Mouse (Mus musculus) kidney, postnatal 0 days (tissue): ENCODE results near the gene Hectd1. TPM values are rescaled to one million over a fixed set of nuclear protein-coding genes. Genes with fewer than 3 reads are reported as not detected.
A peak's percentile ranks its signal among the peaks of the same experiment; 100 is the strongest.

Experiments
- ATAC-seq: fragments of 200-750 bp; cut with Nextera tagmentation; replicated peaks from 2 replicates; pipeline ENCODE4 v1.8.0; 2017; ENCODE audit warnings: low read depth, moderate number of reproducible peaks, moderate TSS enrichment, moderate library complexity; ENCODE audit not compliant: low FRiP score
- DNase-seq: peaks from one replicate; pipeline ENCODE4 v3.0.0-alpha.2; 2016; ENCODE audit warnings: low spot score
- H3K27ac ChIP-seq: fragments of 300-500 bp; sonication (generic); 2 replicates; pipeline ENCODE4 v1.5.1; 2014; ENCODE audit warnings: mild to moderate bottlenecking
- H3K27me3 ChIP-seq: fragments of 300-500 bp; sonication (generic); 2 replicates; pipeline ENCODE4 v1.6.1; 2014; ENCODE audit warnings: low read length, mixed read lengths; ENCODE audit not compliant: insufficient read depth
- H3K36me3 ChIP-seq: fragments of 300-500 bp; sonication (generic); 2 replicates; pipeline ENCODE4 v1.6.1; 2014; ENCODE audit warnings: low read length, mixed read lengths; ENCODE audit not compliant: insufficient read depth
- H3K4me1 ChIP-seq: fragments of 300-500 bp; sonication (generic); replicated peaks from 2 replicates; pipeline ENCODE4 v1.6.1; 2014; ENCODE audit warnings: antibody characterized with exemption, low read length, mixed read lengths; ENCODE audit not compliant: insufficient read depth
- H3K4me2 ChIP-seq: fragments of 300-500 bp; sonication (generic); 2 replicates; pipeline ENCODE4 v1.6.1; 2014; ENCODE audit warnings: mild to moderate bottlenecking, low read length, moderate library complexity, mixed read lengths
- H3K4me3 ChIP-seq: fragments of 300-500 bp; sonication (generic); replicated peaks from 2 replicates; pipeline ENCODE4 v1.5.1; 2014; ENCODE audit warnings: low read depth, low read length
- H3K9ac ChIP-seq: fragments of 300-500 bp; sonication (generic); 2 replicates; pipeline ENCODE4 v1.6.1; 2014; ENCODE audit warnings: low read depth, low read length
- H3K9me3 ChIP-seq: fragments of 300-500 bp; sonication (generic); replicated peaks from 2 replicates; pipeline ENCODE4 v1.6.1; 2016; ENCODE audit warnings: low read length, inconsistent platforms, mixed read lengths
- CTCF ChIP-seq: IDR thresholded peaks from 2 replicates; pipeline ENCODE4 v1.5.1; 2016; ENCODE audit warnings: antibody characterized with exemption, low read depth, mild to moderate bottlenecking, moderate library complexity
- WGBS: fragments of 180-500 bp; shearing (Covaris S2); extraction: QIAGEN DNeasy Blood & Tissue Kit; methylation state at CpG from one replicate; pipeline ENCODE4 v1.1.7; 2014; 5-methylcytosine and 5-hydroxymethylcytosine counted together
- polyA plus RNA-seq: library from polyadenylated mRNA; unstranded; fragments of >200 nt; fragmentation: Nextera tagmentation; extraction: Ambion mirVana; gene quantifications from 2 replicates; pipeline ENCODE4 v1.2.1, GENCODE M21; 2015

The Hectd1 gene
- polyA plus RNA-seq, 1 experiment from 2014 or later = 28.1 TPM

DNA sequence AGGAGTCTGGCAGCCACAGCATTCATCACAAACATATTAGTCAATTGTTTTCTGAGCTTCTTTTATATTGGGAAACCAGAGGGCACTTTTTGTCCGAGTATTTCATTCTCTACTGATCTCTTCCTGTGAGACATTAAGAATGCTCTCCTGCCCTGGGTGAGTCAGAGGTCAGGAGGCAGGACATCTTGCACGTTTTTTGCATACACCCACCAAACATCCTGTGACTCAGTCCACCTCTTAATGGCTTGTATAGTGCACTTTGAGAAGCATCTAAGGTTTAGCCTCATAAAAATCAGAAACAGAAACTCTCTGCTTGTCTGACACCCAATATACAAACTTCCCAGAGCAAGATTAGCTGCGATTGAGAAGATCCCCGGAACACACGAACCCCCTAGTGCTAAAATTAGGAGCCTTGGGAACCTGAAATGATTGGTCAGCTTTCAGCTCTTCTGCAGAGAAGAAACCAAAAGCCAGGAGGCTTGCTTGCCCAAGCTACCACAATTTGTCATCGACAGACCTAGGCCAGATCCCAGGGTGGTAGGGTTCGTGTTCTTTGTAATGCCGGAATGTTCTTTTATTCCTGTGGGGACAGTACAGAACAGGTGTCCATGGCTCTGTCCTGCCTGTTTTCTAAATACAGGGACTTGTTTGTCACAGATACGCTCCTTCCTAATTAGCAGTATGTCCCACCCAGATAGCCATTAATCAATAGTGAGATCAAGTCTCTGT, 35.9 kb upstream of the Hectd1 start:
- no peaks in the 10 kb centered on the region for H3K9me3 ChIP-seq
- WGBS = 51% methylated on average over 9 of the region's 9 CpGs
- TF ChIP-seq CTCF = no peak
- ATAC-seq = no peak
- no peaks in the 10 kb centered on the region for H3K36me3 ChIP-seq
- H3K4me1 ChIP-seq = 0 out of 2 replicates have a peak, but pooled peaks cover 8% of the 10 kb centered on the region
- no peaks in the 10 kb centered on the region for H3K27me3 ChIP-seq
- no peak overlapping the region for H3K9ac ChIP-seq
- no peak overlapping the region for H3K4me2 ChIP-seq
- no peak for DNase-seq
- H3K4me3 ChIP-seq = no peak overlapping the region
- H3K27ac ChIP-seq = peak overlapping the region; percentile 44

DNA sequence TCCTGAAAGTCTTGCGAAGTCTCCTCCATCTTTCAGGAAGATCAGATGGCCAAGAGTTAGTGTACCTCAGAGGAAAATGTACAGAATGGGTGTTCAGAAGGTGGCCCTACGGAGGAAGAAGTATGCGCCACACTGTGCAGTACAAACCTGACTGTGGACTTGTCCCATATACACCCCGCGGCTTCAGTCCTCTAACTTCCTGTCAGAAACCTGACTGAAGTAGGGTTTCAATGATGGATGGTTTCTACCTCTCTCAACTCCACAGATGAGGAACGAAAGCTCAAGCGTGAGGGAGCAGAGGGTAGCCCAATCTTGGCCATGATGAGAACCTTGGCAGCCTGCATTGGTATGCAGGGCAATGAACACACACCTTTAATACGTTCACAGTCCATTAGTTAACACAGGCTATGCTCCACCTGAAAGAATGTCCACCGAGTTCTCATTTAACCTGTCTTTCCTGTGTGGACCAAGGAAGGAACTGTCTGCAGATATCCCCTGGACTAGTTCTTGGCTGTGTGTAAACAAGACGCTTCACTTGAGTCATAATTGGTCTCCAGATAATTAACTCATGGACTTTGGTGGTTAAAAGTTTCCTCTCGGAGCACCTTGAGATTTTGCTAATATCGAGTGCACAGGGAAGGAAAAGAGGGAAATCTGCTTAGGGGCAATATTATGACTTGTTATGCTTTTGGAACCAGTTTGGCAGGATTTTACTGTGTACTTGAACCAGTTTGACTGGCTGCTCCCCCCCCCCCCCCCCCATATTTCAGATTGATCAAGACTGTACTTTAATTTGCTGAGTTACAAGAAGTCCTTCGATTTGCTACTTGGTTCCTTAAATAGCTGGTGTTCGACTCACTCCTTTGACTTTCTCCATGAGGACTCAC, 34.0 kb upstream of the Hectd1 start:
- WGBS = 69% methylated on average over 14 of the region's 14 CpGs
- Histone ChIP-seq H3K4me3 (no peak overlapping the region), H3K4me1 (0 out of 2 replicates have a peak, but pooled peaks cover 8% of the 10 kb centered on the region), H3K9ac (no peak overlapping the region), H3K27ac (peak overlapping the region; percentile 70; the same call in 1 of the 2 replicates), H3K9me3 (no peaks in the 10 kb centered on the region), H3K27me3 (no peaks in the 10 kb centered on the region), H3K4me2 (no peak overlapping the region), H3K36me3 (no peaks in the 10 kb centered on the region)
- ATAC-seq (peak; percentile 67; the same call in 1 of the 2 replicates), DNase-seq (no peak)
- no peak for TF ChIP-seq CTCF

DNA sequence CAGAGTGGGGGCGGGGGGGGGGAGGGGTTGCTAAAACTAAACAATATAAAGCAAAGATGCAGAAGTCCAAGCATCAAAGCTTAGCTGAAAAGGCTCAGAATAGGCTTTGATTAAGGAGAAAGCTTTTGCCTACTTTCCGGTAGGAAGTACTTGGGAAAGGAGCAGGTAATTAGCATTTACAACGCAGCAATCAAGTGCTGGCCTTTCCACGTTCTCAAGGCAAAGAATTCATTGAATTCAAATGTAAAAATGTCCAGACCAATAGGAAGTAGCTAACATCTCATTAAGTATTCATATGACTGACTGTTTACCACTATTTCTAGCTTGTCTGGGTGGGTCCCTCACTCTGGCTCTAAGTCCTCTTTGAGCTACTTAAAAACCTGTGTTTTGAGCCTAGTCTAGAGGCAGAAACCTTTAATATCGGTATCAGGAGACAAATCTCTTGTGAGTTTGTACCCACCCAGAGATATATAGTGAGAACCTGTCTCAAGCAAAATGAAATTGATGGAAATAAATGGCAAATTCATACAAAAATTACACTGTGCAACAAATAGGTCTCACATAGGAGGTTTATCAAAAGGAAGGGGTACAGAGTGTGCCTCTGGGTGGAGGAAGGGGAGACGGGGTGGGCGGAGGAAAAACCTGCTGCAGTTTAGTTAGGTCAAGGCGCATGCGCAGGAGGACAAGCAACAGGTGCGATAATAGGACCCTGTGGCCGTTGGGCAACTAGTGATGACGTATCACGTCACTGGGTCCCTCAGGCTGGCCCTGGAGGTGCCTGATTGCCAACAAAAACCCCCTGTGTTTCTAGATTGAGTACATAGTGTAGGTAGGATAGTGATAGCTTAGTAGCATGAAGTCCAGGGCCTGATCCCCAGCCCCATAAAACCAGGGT, 29.0 kb upstream of the Hectd1 start:
- WGBS = 64% methylated on average over 13 of the region's 13 CpGs
- no peak for ATAC-seq
- Histone ChIP-seq H3K4me2 (no peak overlapping the region), H3K9me3 (no peaks in the 10 kb centered on the region), H3K9ac (no peak overlapping the region), H3K4me3 (no peak overlapping the region), H3K27me3 (no peaks in the 10 kb centered on the region), H3K27ac (no peak overlapping the region), H3K4me1 (no peaks in the 10 kb centered on the region), H3K36me3 (no peaks in the 10 kb centered on the region)
- TF ChIP-seq CTCF = no peak
- no peak for DNase-seq

DNA sequence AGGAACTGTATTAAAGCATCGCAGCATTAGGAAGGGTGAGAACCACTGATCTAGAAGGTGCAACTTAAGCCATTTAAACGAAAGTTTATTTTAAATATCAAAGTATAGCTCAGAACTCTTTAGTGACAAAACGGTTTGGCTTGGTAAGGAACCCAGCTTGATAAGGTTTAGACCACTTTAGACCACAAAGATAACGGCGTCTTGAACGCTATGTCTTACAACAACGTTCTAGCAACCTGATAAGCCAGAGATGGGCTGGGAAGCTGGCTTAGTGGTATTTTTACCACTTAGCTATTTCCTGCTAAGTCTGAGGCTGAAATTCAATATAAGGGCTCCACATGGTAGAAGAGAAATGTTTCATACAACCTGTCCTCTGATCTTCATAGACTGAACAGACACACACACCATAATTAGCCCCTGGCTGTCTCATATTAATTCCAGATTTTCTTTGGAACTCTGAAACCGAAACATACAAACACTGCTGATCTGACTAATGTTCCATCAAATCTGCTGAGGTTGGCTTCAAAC, 27.5 kb upstream of the Hectd1 start:
- Histone ChIP-seq H3K27me3 (no peaks in the 10 kb centered on the region), H3K27ac (no peak overlapping the region), H3K9me3 (no peaks in the 10 kb centered on the region), H3K9ac (no peak overlapping the region), H3K4me2 (no peak overlapping the region), H3K4me1 (no peaks in the 10 kb centered on the region), H3K4me3 (no peak overlapping the region), H3K36me3 (no peaks in the 10 kb centered on the region)
- no peak for TF ChIP-seq CTCF
- ATAC-seq = no peak
- DNase-seq = no peak
- 91% methylated on average over 8 of the region's 8 CpGs for WGBS

- DNase-seq = no peak
- no peaks in the 10 kb centered on the region for H3K4me1 ChIP-seq
- no peak overlapping the region for H3K9ac ChIP-seq
- H3K27me3 ChIP-seq = no peaks in the 10 kb centered on the region
- TF ChIP-seq CTCF = no peak
- no peak overlapping the region for H3K4me3 ChIP-seq
- no peaks in the 10 kb centered on the region for H3K9me3 ChIP-seq
- no peak overlapping the region for H3K4me2 ChIP-seq
- no peak for ATAC-seq
- 88% methylated on average over 2 of the region's 2 CpGs for WGBS
- H3K27ac ChIP-seq = no peak overlapping the region
- no peaks in the 10 kb centered on the region for H3K36me3 ChIP-seq
Observed at GRCm38 (mm10) chr12:51855872-51856271, 26.5 kb upstream of the Hectd1 start.
